Mouse (Mus musculus) frontal cortex, adult 2 months (tissue): ENCODE data around the gene Ankrd49. TPM values are rescaled to one million over a fixed set of nuclear protein-coding genes. Genes with fewer than 3 reads are reported as not detected.

Source experiments
- DNase-seq, 2 experiments: peaks; one replicate each; pipeline ENCODE4 v3.0.0; 2022; ENCODE audit warnings: low spot score in 1 of 2; ENCODE audit errors: extremely low spot score in 1 of 2
- polyA plus RNA-seq: library from polyadenylated mRNA; depleted of rRNA; stranded (reverse); fragments of >200 nt; gene quantifications from 2 replicates; pipeline ENCODE4 v1.2.3, GENCODE M21; 2012; rRNA removed

The Ankrd49 gene
- 12.0 and 12.3 TPM in 2 replicates for polyA plus RNA-seq

GRCm38 (mm10) chr9:14784039-14785002 is at the start of gene Ankrd49, which contains the start of gene Mre11a:
Gene Ankrd49, minus strand, starts transcription at chr9:14784856.
Gene Mre11a, plus strand, starts transcription at chr9:14784654.
- DNase-seq = peak; percentile 92 to 96

GRCm38 (mm10) chr9:14832046-14832445 is 47.4 kb upstream of the Ankrd49 start:
- DNase-seq = no peak

GRCm38 (mm10) chr9:14827875-14828274 is 43.2 kb upstream of the Ankrd49 start:
- DNase-seq = no peak

GRCm38 (mm10) chr9:14824840-14825239 is 40.2 kb upstream of the Ankrd49 start:
- DNase-seq = no peak

- no peak for DNase-seq
Observed at GRCm38 (mm10) chr9:14821396-14821795, 36.7 kb upstream of the Ankrd49 start.

GRCm38 (mm10) chr9:14810111-14810510 is 25.5 kb upstream of the Ankrd49 start:
- peak; percentile 28 to 45 for DNase-seq

- DNase-seq = no peak
Observed at GRCm38 (mm10) chr9:14806786-14807185, 22.1 kb upstream of the Ankrd49 start.

- DNase-seq = no peak
Observed at GRCm38 (mm10) chr9:14805714-14806113, 21.1 kb upstream of the Ankrd49 start.

- no peak for DNase-seq
Observed at GRCm38 (mm10) chr9:14787356-14787755, 2.7 kb upstream of the Ankrd49 start.

- no peak for DNase-seq
Observed at GRCm38 (mm10) chr9:14778341-14778740, 6.3 kb downstream of the Ankrd49 start.

GRCm38 (mm10) chr9:14773813-14774212 is 10.8 kb downstream of the Ankrd49 start:
- peak in 1 of 2 experiments; percentile 28 for DNase-seq

- DNase-seq = no peak
Observed at GRCm38 (mm10) chr9:14772074-14772473, 12.6 kb downstream of the Ankrd49 start.

GRCm38 (mm10) chr9:14770803-14771471 is 13.7 kb downstream of the Ankrd49 start, which contains the start of gene 1700012B09Rik:
Gene 1700012B09Rik, minus strand, starts transcription at chr9:14771030.
- no peak for DNase-seq

- no peak for DNase-seq
Observed at GRCm38 (mm10) chr9:14769811-14770210, 14.8 kb downstream of the Ankrd49 start.

GRCm38 (mm10) chr9:14764765-14765164 is 19.9 kb downstream of the Ankrd49 start:
- DNase-seq = peak in 1 of 2 experiments; percentile 78

GRCm38 (mm10) chr9:14759261-14759660 is 25.4 kb downstream of the Ankrd49 start:
- DNase-seq = no peak

- DNase-seq = no peak
Observed at GRCm38 (mm10) chr9:14758590-14758989, 26.1 kb downstream of the Ankrd49 start.

GRCm38 (mm10) chr9:14754469-14754868 is 30.2 kb downstream of the Ankrd49 start:
- no peak for DNase-seq

- DNase-seq = no peak
Observed at GRCm38 (mm10) chr9:14753947-14754346, 30.7 kb downstream of the Ankrd49 start.

GRCm38 (mm10) chr9:14752001-14752522 is 32.6 kb downstream of the Ankrd49 start, which contains the start of gene Fut4:
Gene Fut4, minus strand, starts transcription at chr9:14752393.
- DNase-seq = no peak

- no peak for DNase-seq
Observed at GRCm38 (mm10) chr9:14751503-14752000, 33.1 kb downstream of the Ankrd49 start.
